Mouse (Mus musculus) small intestine, adult 2 months (tissue): ENCODE measurements around the gene Fn3krp. TPM values are rescaled to one million over a fixed set of nuclear protein-coding genes. Genes with fewer than 3 reads are reported as not detected.

Experiments used
- H3K27ac ChIP-seq: fragments of 200-500 bp; 2 replicates; pipeline ENCODE4 v1.5.1; 2012; ENCODE audit warnings: low read depth, low read length, control low read depth, inconsistent platforms; ENCODE audit not compliant: insufficient read depth
- H3K27me3 ChIP-seq: fragments of 200-500 bp; 2 replicates; pipeline ENCODE4 v1.6.1; 2012; ENCODE audit warnings: mild to moderate bottlenecking, moderate library complexity, low read length, inconsistent platforms; ENCODE audit not compliant: control insufficient read depth, insufficient read depth
- H3K36me3 ChIP-seq: fragments of 200-500 bp; 2 replicates; pipeline ENCODE4 v1.6.1; 2012; ENCODE audit warnings: mild to moderate bottlenecking, low read length, control low read depth, inconsistent platforms; ENCODE audit not compliant: control insufficient read depth, insufficient read depth
- H3K4me1 ChIP-seq: fragments of 200-500 bp; 2 replicates; pipeline ENCODE4 v1.6.1; 2012; ENCODE audit warnings: low read length, inconsistent platforms, mixed read lengths; ENCODE audit not compliant: control insufficient read depth, insufficient read depth, insufficient read length
- H3K4me3 ChIP-seq: fragments of 200-500 bp; 2 replicates; pipeline ENCODE4 v1.5.1; 2012; ENCODE audit warnings: low read depth, mild to moderate bottlenecking, control low read depth, inconsistent platforms, low read length, moderate library complexity
- CTCF ChIP-seq: fragments of 200-500 bp; IDR thresholded peaks from 2 replicates; pipeline ENCODE4 v1.5.1; 2012; ENCODE audit warnings: low read depth, mild to moderate bottlenecking, control low read depth, inconsistent platforms, low read length, moderate library complexity, mixed read lengths; ENCODE audit not compliant: insufficient replicate concordance, insufficient read length; ENCODE audit errors: extremely low read depth
- POLR2A ChIP-seq: fragments of 200-500 bp; IDR thresholded peaks from 2 replicates; pipeline ENCODE4 v1.6.1; 2012; ENCODE audit warnings: low read depth, mild to moderate bottlenecking, control low read depth, inconsistent platforms, low read length, moderate library complexity
- WGBS: fragments of 180-500 bp; shearing (Covaris S2); methylation state at CpG from one replicate; pipeline ENCODE4 v1.1.7; 2018; 5-methylcytosine and 5-hydroxymethylcytosine counted together
- polyA plus RNA-seq: library from polyadenylated mRNA; depleted of rRNA; stranded (reverse); fragments of >200 nt; gene quantifications from 2 replicates; pipeline ENCODE4 v1.2.3, GENCODE M21; 2012

Gene Fn3krp
- polyA plus RNA-seq, 1 experiment = 1.9 TPM

DNA sequence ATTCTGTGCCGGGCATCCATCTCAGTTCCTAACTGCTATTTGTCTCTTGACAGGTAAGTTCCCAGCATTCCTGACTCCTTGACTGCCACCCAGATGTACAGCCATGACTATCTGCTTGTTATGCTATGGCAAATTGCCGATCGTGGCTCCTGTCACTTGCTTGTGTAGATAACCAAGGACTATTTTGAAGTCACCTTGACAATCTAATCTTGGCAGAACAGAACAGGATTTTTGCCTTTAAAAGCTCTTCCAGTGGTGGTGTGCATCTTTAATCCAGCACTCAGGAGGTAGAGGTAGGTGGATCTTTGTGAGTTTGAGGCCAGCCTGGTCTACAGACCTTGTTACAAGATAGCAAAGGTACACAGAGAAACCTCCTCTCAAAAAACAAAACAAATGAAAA is 28.8 kb upstream of the Fn3krp start:
- Histone ChIP-seq H3K36me3 (no peaks in the 10 kb centered on the region), H3K27ac (no peak overlapping the region), H3K4me3 (no peak overlapping the region), H3K27me3 (no peaks in the 10 kb centered on the region; the same call in 1 of the 2 replicates), H3K4me1 (peaks cover 3% of the 10 kb centered on the region)
- 76% methylated on average over 3 of the region's 3 CpGs for WGBS
- no peak for TF ChIP-seq POLR2A
- TF ChIP-seq CTCF = no peak

DNA sequence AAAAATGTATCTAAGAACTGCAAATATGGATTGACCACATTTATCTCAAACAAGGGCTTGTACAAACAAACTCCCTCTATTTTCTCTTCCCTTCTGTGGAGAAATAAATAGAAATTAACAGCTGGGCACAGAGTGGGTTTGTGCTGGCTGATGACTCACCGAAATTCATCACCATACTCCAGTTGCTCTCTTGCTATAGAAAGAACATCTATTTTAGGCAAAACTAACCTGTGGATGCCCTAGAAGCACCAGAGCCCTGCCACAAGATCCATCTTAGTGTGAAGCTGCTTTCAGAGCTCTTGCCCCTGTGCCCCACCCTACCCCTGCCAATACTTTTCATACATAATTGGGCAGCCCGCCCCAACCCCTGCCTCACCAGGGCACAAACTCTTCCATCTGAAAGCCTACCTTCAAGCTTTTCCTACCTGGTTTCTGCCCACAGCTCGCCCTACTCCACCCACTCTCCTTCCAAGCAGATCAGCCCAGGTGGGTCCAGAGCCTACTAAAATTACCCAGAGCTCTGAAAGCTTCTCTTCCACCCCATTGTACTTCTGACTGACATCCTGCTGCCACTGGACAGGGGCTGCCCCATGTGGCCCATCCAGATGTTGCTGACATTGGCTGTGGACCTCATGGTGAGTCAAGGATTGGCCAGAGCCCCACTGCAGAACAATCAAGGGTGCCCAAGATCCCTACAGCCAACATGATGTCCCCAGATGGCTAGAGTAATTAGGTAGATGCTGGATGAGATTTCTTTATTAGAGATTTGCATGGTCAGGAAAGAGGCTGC is 13.6 kb upstream of the Fn3krp start:
- H3K4me3 ChIP-seq = no peak overlapping the region
- 67% methylated on average over 3 of the region's 3 CpGs for WGBS
- H3K36me3 ChIP-seq = no peaks in the 10 kb centered on the region
- TF ChIP-seq POLR2A = no peak
- no peak for TF ChIP-seq CTCF
- 0 out of 2 replicates have a peak, but pooled peaks cover 2% of the 10 kb centered on the region for H3K27me3 ChIP-seq
- H3K27ac ChIP-seq = no peak overlapping the region
- H3K4me1 ChIP-seq = no peaks in the 10 kb centered on the region

DNA sequence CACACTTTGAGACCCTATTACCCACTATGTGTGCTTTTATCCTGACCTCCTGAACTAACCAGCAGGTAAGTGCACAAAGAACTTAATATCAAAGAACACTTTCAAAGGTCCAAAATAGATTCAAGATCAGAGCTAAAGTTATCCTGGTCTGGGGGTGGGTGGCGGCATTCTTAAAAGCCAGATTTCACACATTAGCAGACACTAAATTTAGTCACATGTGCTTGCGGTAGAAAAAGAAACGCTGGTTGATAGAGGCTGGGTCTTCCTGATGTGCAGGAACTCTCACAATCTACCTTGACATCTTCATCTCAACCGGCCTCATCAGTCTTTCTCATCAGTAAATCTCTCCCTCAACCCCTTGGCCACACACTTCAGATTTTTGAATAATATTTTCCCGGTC is 6.4 kb upstream of the Fn3krp start:
- TF ChIP-seq POLR2A (no peak), CTCF (no peak)
- Histone ChIP-seq H3K36me3 (no peaks in the 10 kb centered on the region), H3K27me3 (0 out of 2 replicates have a peak, but pooled peaks cover 2% of the 10 kb centered on the region), H3K27ac (no peak overlapping the region), H3K4me1 (no peaks in the 10 kb centered on the region), H3K4me3 (no peak overlapping the region)
- WGBS = 80% methylated on average over 5 of the region's 5 CpGs

DNA sequence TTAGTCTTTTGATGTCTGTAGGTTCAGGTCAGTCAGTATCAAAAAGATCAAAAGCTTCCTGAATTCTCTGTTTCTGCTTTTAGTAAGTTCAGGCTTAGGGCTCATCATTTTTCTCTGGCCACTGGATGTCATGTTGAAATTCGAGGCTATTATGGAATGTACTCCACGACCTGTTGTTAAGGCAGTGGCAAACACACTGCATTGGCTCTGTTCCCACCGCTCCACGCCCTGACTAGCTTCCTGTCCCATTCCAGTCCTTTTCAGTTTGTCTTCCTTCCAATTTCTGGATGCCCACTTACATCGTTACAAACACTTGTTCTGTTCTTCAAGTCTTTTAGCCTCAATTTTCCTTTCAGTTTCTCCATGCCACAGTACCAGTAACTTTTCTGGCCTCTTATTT is 5.8 kb upstream of the Fn3krp start:
- Histone ChIP-seq H3K27ac (no peak overlapping the region), H3K36me3 (no peaks in the 10 kb centered on the region), H3K4me3 (no peak overlapping the region), H3K27me3 (0 out of 2 replicates have a peak, but pooled peaks cover 2% of the 10 kb centered on the region), H3K4me1 (no peaks in the 10 kb centered on the region)
- 21% methylated on average over 5 of the region's 5 CpGs for WGBS
- TF ChIP-seq CTCF (no peak), POLR2A (no peak)

DNA sequence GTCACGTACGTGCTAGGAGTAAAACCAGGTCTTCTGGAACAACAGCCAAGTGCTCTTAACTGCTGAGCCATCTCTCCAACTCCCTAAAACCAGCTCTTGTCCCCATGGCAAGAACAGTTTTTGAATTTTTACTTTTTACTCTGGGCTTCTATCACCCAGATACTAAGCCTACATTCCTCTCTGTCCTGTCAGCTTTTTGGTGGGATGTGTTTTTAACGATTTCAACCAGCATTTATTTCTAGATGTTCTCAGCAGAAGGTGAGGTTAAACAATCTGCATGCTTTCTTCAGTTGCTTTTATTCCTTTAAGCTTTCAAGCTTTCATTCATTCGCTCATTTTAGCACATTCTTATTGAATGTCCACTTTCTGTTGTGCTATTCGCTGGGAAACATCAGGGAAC is 3.2 kb upstream of the Fn3krp start:
- TF ChIP-seq CTCF (no peak), POLR2A (no peak)
- Histone ChIP-seq H3K36me3 (no peaks in the 10 kb centered on the region), H3K27me3 (no peaks in the 10 kb centered on the region), H3K4me3 (no peak overlapping the region), H3K27ac (no peak overlapping the region), H3K4me1 (peaks cover 5% of the 10 kb centered on the region; the same call in 1 of the 2 replicates)
- 90% methylated on average over 5 of the region's 5 CpGs for WGBS

DNA sequence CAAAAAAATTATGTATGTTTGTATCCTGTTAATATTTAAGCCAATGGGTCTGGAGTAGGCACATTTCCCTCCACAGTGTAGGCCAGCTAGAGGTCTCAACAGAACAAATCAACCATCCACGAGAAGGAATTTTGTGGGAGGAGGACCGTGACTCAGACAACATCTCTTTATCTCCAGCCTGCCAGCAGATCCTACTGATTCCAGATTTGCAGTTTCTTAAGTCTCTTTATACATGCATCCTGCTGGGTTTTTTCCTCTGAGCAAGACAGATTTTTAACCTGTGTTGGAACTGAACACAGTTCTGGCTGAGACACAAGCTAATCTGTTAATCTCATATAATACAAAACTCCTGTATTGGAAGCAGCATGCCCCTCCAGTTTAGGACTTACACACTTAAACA is 2.3 kb upstream of the Fn3krp start:
- H3K4me3 ChIP-seq = no peak overlapping the region
- no peaks in the 10 kb centered on the region for H3K27me3 ChIP-seq
- TF ChIP-seq POLR2A (no peak), CTCF (no peak)
- peaks cover 5% of the 10 kb centered on the region; the same call in 1 of the 2 replicates for H3K4me1 ChIP-seq
- no peak overlapping the region for H3K27ac ChIP-seq
- no peaks in the 10 kb centered on the region for H3K36me3 ChIP-seq
- WGBS = 56% methylated on average over 2 of the region's 2 CpGs

DNA sequence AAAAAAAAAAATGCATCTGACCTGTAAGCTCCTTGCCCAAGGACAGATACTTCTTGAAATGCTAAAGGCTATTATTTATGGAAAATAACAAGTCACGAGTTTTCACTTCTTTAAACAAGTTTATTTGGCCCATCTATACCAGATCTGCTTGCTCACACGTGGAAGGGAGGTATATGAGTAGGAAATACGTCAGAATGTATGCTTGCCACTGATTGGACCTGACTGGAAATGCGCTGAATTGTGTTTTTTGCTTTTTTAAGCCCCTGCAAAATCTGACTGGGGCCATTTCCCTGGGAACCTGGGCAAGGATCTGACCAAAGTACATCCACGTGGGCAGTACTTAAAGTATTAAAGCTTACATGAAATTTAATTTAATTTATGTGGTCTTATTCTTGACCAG is 822 bp upstream of the Fn3krp start:
- H3K4me3 ChIP-seq = no peak overlapping the region
- no peaks in the 10 kb centered on the region for H3K27me3 ChIP-seq
- no peaks in the 10 kb centered on the region for H3K36me3 ChIP-seq
- H3K27ac ChIP-seq = no peak overlapping the region
- WGBS = 64% methylated on average over 5 of the region's 5 CpGs
- TF ChIP-seq CTCF = no peak
- TF ChIP-seq POLR2A = no peak
- peaks cover 5% of the 10 kb centered on the region; the same call in 1 of the 2 replicates for H3K4me1 ChIP-seq

DNA sequence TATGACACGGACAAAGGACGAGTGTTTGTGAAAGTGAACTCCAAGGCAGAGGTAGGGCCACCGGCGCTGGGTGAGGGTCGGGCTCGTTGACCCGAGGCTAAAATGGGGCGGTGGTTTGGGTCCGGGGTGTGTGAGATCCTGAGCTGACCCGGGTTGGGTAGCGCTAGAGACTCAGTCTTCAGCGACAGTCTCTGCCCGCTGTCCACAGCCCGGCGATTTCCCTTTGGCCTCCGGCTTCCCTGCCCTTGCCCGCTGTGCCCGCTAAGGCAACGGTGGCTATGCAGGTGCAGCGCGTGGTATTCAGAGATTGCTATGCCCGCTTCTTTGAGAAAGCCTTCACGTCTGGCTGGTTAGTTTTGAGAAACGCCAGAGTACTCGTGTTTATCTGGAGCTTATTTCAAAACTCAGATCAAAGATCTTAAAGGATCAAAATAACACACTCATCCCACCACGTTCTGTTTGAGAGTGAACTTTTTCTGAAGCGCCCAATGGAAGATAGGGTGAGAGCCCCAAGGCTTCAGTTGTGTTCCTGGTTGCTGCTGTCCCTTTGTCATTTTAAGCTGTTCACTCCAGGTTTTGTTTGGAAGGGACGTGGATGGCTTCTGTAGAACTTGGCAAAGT is 462 bp downstream of the Fn3krp start:
- no peaks in the 10 kb centered on the region for H3K27me3 ChIP-seq
- no peaks in the 10 kb centered on the region for H3K36me3 ChIP-seq
- peak overlapping the region; percentile 84 for H3K4me3 ChIP-seq
- under 1% methylated on average over 28 of the region's 28 CpGs for WGBS
- no peak overlapping the region; the same call in 1 of the 2 replicates for H3K27ac ChIP-seq
- H3K4me1 ChIP-seq = peaks cover 5% of the 10 kb centered on the region; the same call in 1 of the 2 replicates
- TF ChIP-seq CTCF = no peak
